Mouse (Mus musculus): ENCODE data around the gene Cdon.

GRCm38 (mm10) chr9:35459594-35459993 lies 38.7 kb downstream of the Cdon start:
- TF ChIP-seq CTCF (IDR thresholded peaks at IDR 0.05), result no peak
- TF ChIP-seq EP300 (IDR thresholded peaks at IDR 0.05; ENCODE audit: insufficient read depth, low read depth, low read length), result no peak
- TF ChIP-seq POLR2A (IDR thresholded peaks at IDR 0.05; ENCODE audit: insufficient read depth, low read depth, low read length), result no peak
